Mouse (Mus musculus) E14TG2a.4 (cell line): ENCODE measurements at regions not wholly inside any gene's neighbourhood (a gene's known extent, or its start where the extent isn't known, plus 50 kb on each side); places are given as distances from the start of the nearest gene placed in this dataset.

Source experiments
- CTCF ChIP-seq: conservative IDR thresholded peaks from 2 replicates; pipeline ENCODE4 v1.5.1; 2014; ENCODE audit warnings: low read length
- NANOG ChIP-seq: IDR thresholded peaks from 2 replicates; pipeline ENCODE4 v1.6.1; 2014; ENCODE audit warnings: borderline replicate concordance, low read length, mixed read lengths
- POU5F1 ChIP-seq: IDR thresholded peaks from 2 replicates; pipeline ENCODE4 v1.6.1; 2014; ENCODE audit warnings: low read length, borderline replicate concordance

GRCm38 (mm10) chr9:84896073-84896472 is 416.5 kb upstream of the Gm11114 start:
- TF ChIP-seq CTCF (no peak), NANOG (no peak), POU5F1 (no peak)
